Mouse (Mus musculus) forebrain, embryonic 11.5 days (tissue): ENCODE results near the gene Cuta. TPM values are rescaled to one million over a fixed set of nuclear protein-coding genes. Genes with fewer than 3 reads are reported as not detected.

Source experiments
- ATAC-seq: fragments of 200-750 bp; cut with Nextera tagmentation; replicated peaks from 2 replicates; pipeline ENCODE4 v1.8.0; 2017; ENCODE audit warnings: moderate TSS enrichment; ENCODE audit not compliant: low FRiP score
- DNase-seq: peaks from one replicate; pipeline ENCODE4 v3.0.0-alpha.2; 2017; ENCODE audit warnings: low spot score
- H3K27ac ChIP-seq: fragments of 300-500 bp; sonication (generic); 2 replicates; pipeline ENCODE4 v1.5.1; 2014; ENCODE audit warnings: low read depth, low read length
- H3K27me3 ChIP-seq: fragments of 300-500 bp; sonication (generic); 2 replicates; pipeline ENCODE4 v1.6.1; 2014; ENCODE audit warnings: mild to moderate bottlenecking, low read length, mixed read lengths; ENCODE audit not compliant: control insufficient read depth, insufficient read depth
- H3K36me3 ChIP-seq: fragments of 300-500 bp; sonication (generic); 2 replicates; pipeline ENCODE4 v1.6.1; 2014; ENCODE audit warnings: mild to moderate bottlenecking, low read length, moderate library complexity, mixed read lengths; ENCODE audit not compliant: control insufficient read depth, insufficient read depth
- H3K4me1 ChIP-seq: fragments of 300-500 bp; sonication (generic); replicated peaks from 2 replicates; pipeline ENCODE4 v1.6.1; 2014; ENCODE audit warnings: low read length, mixed read lengths; ENCODE audit not compliant: control insufficient read depth, insufficient read depth
- H3K4me2 ChIP-seq: fragments of 300-500 bp; sonication (generic); 2 replicates; pipeline ENCODE4 v1.6.1; 2014; ENCODE audit warnings: low read depth, mild to moderate bottlenecking, low read length, moderate library complexity, mixed read lengths; ENCODE audit not compliant: severe bottlenecking
- H3K4me3 ChIP-seq: fragments of 300-500 bp; sonication (generic); 2 replicates; pipeline ENCODE4 v1.5.1; 2014; ENCODE audit warnings: low read depth, low read length
- H3K9ac ChIP-seq: fragments of 300-500 bp; sonication (generic); 2 replicates; pipeline ENCODE4 v1.6.1; 2014; ENCODE audit warnings: low read length
- H3K9me3 ChIP-seq: fragments of 300-500 bp; sonication (generic); 2 replicates; pipeline ENCODE4 v1.6.1; 2016; ENCODE audit warnings: low read length, mixed read lengths; ENCODE audit not compliant: control insufficient read depth
- WGBS: fragments of 180-500 bp; shearing (Covaris S2); extraction: QIAGEN DNeasy Blood & Tissue Kit; methylation state at CpG from one replicate; pipeline ENCODE4 v1.1.7; 2014; 5-methylcytosine and 5-hydroxymethylcytosine counted together
- polyA plus RNA-seq: library from polyadenylated mRNA; unstranded; fragments of >200 nt; fragmentation: Nextera tagmentation; extraction: Ambion mirVana; gene quantifications from 2 replicates; pipeline ENCODE4 v1.2.1, GENCODE M21; 2014

The Cuta gene
- polyA plus RNA-seq, 1 experiment from 2014 or later = 154 TPM

GRCm38 (mm10) chr17:26946567-26946966, 7.2 kb upstream of the Cuta start:
- peak overlapping the region; percentile 77 for H3K9ac ChIP-seq
- peak; percentile 80 for DNase-seq
- peak overlapping the region; percentile 38 for H3K4me3 ChIP-seq
- peak; percentile 42 for ATAC-seq
- H3K27me3 ChIP-seq = no peaks in the 10 kb centered on the region
- H3K36me3 ChIP-seq = no peaks in the 10 kb centered on the region
- no peaks in the 10 kb centered on the region for H3K9me3 ChIP-seq
- peak overlapping the region; percentile 79 for H3K27ac ChIP-seq
- H3K4me1 ChIP-seq = peaks cover 44% of the 10 kb centered on the region
- under 1% methylated on average over 34 of the region's 37 CpGs for WGBS
- H3K4me2 ChIP-seq = peak overlapping the region; percentile 77

- no peaks in the 10 kb centered on the region for H3K9me3 ChIP-seq
- no peak for DNase-seq
- peak overlapping the region; percentile 77 for H3K4me2 ChIP-seq
- H3K9ac ChIP-seq = peak overlapping the region; percentile 77
- no peaks in the 10 kb centered on the region for H3K27me3 ChIP-seq
- H3K4me1 ChIP-seq = peaks cover 42% of the 10 kb centered on the region
- peak overlapping the region; percentile 38 for H3K4me3 ChIP-seq
- ATAC-seq = no peak
- H3K27ac ChIP-seq = peak overlapping the region; percentile 79
- no peaks in the 10 kb centered on the region for H3K36me3 ChIP-seq
- 26% methylated on average over 13 of the region's 13 CpGs for WGBS
These were observed 6.6 kb upstream of the Cuta start for GRCm38 (mm10) chr17:26945824-26946495.

GRCm38 (mm10) chr17:26941841-26942570, 2.6 kb upstream of the Cuta start:
- Histone ChIP-seq H3K9ac (peak overlapping the region; percentile 68), H3K36me3 (no peaks in the 10 kb centered on the region; the same call in 1 of the 2 replicates), H3K27me3 (no peaks in the 10 kb centered on the region), H3K9me3 (no peaks in the 10 kb centered on the region), H3K4me2 (peak overlapping the region; percentile 72), H3K4me3 (peak overlapping the region; percentile 47), H3K4me1 (peaks cover 30% of the 10 kb centered on the region), H3K27ac (peak overlapping the region; percentile 85)
- WGBS = 8% methylated on average over 4 of the region's 4 CpGs
- DNase-seq (no peak), ATAC-seq (no peak)

- 1% methylated on average over 19 of the region's 24 CpGs for WGBS
- H3K4me2 ChIP-seq = peak within 1 kb of the TSS; percentile 94
- H3K36me3 ChIP-seq = no peaks in the 10 kb centered on the region; the same call in 1 of the 2 replicates
- peak within 1 kb of the TSS; percentile 62 for H3K4me3 ChIP-seq
- peak; percentile 76 for DNase-seq
- H3K9me3 ChIP-seq = no peaks in the 10 kb centered on the region
- H3K27me3 ChIP-seq = no peaks in the 10 kb centered on the region
- peak within 1 kb of the TSS; percentile 68 for H3K9ac ChIP-seq
- H3K4me1 ChIP-seq = peaks cover 22% of the 10 kb centered on the region
- peak within 1 kb of the TSS; percentile 89 for H3K27ac ChIP-seq
- ATAC-seq = no peak
These were observed 1.8 kb upstream of the Cuta start, which contains the start of gene Syngap1 for GRCm38 (mm10) chr17:26941031-26941789. TSS of gene Syngap1 (plus strand) at chr17:26941253.

GRCm38 (mm10) chr17:26939973-26940300, 568 bp upstream of the Cuta start:
- Histone ChIP-seq H3K4me3 (peak overlapping the region; percentile 62), H3K4me2 (peak overlapping the region; percentile 94), H3K36me3 (no peaks in the 10 kb centered on the region; the same call in 1 of the 2 replicates), H3K9ac (peak overlapping the region; percentile 67), H3K27ac (peak overlapping the region; percentile 89), H3K9me3 (no peaks in the 10 kb centered on the region), H3K27me3 (no peaks in the 10 kb centered on the region), H3K4me1 (peaks cover 19% of the 10 kb centered on the region)
- DNase-seq (no peak), ATAC-seq (no peak)
- WGBS = 4% methylated on average over 3 of the region's 3 CpGs

GRCm38 (mm10) chr17:26938731-26939130, 638 bp downstream of the Cuta start:
- no peak for DNase-seq
- no peak for ATAC-seq
- Histone ChIP-seq H3K27ac (peak overlapping the region; percentile 68), H3K27me3 (no peaks in the 10 kb centered on the region), H3K36me3 (no peaks in the 10 kb centered on the region; the same call in 1 of the 2 replicates), H3K9ac (peak overlapping the region; percentile 77), H3K4me3 (peak overlapping the region; percentile 62), H3K4me2 (peak overlapping the region; percentile 94), H3K9me3 (no peaks in the 10 kb centered on the region), H3K4me1 (peaks cover 19% of the 10 kb centered on the region)
- under 1% methylated on average over 22 of the region's 22 CpGs for WGBS

- ATAC-seq (no peak), DNase-seq (no peak)
- peak overlapping the region; percentile 94 for H3K4me2 ChIP-seq
- H3K36me3 ChIP-seq = no peaks in the 10 kb centered on the region; the same call in 1 of the 2 replicates
- H3K27ac ChIP-seq = no peak overlapping the region
- 63% methylated on average over 16 of the region's 16 CpGs for WGBS
- H3K4me3 ChIP-seq = peak overlapping the region; percentile 62
- peak overlapping the region; percentile 77 for H3K9ac ChIP-seq
- no peaks in the 10 kb centered on the region for H3K9me3 ChIP-seq
- peaks cover 19% of the 10 kb centered on the region for H3K4me1 ChIP-seq
- H3K27me3 ChIP-seq = no peaks in the 10 kb centered on the region
These were observed 1.3 kb downstream of the Cuta start for GRCm38 (mm10) chr17:26937883-26938695.
